Mouse (Mus musculus) adrenal gland, postnatal 25 days (tissue): ENCODE measurements around the gene Dnajb8. TPM values are rescaled to one million over a fixed set of nuclear protein-coding genes. Genes with fewer than 3 reads are reported as not detected.

Source experiments
- DNase-seq: peaks from one replicate; pipeline ENCODE4 v3.0.0; 2021; ENCODE audit warnings: mixed read lengths
- long read RNA-seq: library from polyadenylated mRNA; stranded (forward); transcript quantifications from one replicate; pipeline ENCODE4 v2.0.0, GENCODE M21; 2021
- total RNA-seq: library from RNA; stranded (reverse); gene quantifications from 2 replicates; pipeline ENCODE4 v1.2.3, GENCODE M21; 2021

The Dnajb8 gene
- total RNA-seq = not detected in 2 replicates
- long read RNA-seq = 0 reads

DNA sequence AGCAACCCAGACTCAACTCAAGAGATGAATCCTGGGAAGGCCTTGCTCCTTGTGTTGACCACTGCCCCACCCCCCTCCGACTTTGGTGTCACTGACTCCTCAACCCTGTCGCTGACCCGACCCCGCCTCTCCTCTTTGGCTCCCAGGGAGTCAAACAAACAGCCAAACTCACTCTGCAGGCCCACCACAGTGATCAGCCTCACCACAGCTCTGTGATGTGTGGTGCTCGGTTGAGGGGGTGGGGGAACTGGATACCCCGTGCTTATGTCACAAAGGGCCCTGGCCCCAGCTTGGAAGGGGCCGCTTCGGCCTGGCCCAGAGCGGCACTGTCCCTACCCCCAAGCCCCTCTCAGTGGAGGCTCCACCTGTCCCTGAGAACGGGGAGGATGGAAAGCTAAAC lies at the start of gene Dnajb8:
TSS of gene Dnajb8 (plus strand) at position 301 of the 400 bp plus-strand sequence.
- no peak for DNase-seq

DNA sequence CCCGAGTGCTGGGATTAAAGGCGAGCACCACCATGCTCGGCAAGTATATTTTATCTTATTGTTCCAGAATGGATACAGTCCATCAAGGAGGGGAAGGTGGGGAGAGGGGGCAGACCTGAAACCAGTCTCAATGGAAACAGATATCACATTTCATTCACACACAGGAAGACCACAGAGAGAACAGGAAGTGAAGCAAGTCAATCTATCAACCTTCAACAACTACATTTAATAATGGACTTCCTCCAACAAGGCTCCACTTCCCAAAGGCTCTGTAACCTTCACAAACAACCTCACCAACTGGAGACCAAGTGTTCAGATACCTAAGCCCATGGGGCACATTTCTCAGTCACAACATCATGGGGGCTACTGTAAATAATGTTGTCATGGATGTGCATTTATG lies 47.9 kb upstream of the Dnajb8 start:
- no peak for DNase-seq

DNA sequence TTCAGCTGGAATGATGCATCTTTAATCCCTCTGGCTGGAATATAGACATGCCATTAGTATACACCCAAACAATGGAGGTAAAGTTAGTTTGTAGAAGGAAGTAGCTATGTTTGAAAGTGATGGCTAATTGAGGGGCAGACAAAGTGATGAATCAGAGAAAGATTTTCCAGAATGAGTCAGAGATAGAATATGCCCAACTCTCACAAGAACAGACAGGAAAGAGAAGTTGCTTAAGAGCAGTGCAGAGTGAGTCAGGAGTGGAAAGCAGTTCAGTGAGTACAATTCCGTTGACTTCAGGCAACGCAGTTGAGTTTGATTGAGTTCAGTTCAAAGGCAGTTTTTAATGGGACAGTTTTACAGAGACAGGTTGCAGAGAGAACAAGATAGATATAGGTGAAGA lies 47.4 kb upstream of the Dnajb8 start:
- DNase-seq = no peak

DNA sequence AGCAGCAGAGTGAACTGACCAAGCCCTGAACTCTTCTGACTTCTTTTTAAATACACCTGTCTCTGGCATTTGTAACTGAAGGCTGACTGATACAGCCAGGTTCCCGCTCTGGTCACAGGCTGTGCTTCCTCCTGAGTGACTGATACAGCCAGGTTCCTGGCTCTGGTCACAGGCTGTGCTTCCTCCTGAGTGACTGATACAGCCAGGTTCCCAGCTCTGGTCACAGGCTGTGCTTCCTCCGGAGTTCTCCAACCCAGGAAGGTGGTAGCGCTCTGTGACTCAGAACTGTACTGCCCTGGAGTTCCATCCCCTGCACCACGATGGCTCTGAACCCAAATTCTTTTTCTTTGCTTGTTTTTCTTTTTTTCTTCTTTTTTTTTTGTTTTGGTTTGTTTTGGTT lies 37.4 kb upstream of the Dnajb8 start:
- no peak for DNase-seq

DNA sequence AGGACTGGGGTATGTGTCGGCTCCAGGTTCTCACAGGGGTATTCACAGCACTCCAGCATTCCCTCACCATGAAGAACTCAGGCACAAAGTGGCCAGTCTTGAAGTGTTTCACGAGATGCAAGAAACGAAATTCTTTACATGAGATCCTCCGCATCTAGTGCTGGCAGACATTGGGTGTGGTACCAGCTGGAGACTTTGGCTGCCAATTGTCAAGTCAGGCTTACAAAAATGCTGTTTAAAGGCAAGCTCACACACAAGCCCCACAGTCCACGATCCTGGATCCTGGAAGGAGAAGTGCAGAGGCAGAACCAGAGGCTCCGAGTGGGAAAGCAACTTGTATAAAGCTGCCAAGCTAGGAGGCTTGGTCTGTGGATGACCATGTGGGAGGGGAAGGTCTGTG lies 33.9 kb upstream of the Dnajb8 start:
- DNase-seq = no peak

DNA sequence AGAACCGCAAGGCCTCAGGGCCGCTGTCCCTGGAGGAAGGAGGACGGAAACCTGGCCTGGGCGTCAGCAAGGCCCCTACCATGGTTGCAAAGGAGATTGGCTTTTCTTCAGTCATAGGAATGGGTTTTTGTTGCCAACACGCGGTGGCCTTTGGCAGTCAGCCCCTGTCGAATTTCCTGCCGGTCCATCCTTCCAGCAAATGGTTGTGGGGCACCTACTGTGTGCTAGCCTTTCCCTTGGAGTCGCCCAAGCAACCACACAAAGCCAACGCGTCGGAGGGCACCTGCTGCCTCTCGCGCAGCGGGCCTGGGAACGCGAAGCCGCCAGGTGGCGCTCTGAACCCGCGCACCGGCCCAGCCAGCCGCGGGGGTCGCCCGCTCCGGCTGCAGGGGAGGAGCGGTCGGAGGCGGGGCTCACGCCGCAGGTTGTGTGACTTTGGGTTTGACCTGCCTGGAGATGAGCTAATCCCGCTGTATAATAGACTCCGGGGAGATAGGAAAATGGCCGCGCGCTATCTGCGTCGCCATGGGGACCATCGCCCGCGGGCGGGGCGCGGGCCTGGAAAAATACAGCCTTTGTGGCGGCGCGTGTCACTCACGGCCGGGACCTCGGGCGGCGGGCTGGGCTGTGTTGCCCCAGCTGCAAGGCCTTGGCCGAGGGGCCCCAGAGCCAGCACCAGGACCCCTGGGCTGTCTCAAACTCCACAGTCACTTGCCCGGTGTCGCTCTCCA lies 32.6 kb upstream of the Dnajb8 start:
- DNase-seq = peak; percentile 81

DNA sequence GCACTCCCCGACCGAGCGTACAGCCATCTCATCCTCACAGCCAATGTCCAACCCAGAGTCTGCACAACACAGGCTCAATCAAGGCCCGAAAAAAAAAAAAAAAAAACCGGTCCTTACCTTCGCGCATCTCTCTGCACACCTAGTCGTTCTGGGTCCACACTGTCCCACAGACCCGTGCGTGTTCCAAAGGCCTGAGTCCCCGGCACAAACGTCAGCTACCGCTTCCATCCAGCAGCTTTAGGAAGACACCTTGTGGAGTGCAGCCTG lies 32.1 kb upstream of the Dnajb8 start:
- DNase-seq = no peak

DNA sequence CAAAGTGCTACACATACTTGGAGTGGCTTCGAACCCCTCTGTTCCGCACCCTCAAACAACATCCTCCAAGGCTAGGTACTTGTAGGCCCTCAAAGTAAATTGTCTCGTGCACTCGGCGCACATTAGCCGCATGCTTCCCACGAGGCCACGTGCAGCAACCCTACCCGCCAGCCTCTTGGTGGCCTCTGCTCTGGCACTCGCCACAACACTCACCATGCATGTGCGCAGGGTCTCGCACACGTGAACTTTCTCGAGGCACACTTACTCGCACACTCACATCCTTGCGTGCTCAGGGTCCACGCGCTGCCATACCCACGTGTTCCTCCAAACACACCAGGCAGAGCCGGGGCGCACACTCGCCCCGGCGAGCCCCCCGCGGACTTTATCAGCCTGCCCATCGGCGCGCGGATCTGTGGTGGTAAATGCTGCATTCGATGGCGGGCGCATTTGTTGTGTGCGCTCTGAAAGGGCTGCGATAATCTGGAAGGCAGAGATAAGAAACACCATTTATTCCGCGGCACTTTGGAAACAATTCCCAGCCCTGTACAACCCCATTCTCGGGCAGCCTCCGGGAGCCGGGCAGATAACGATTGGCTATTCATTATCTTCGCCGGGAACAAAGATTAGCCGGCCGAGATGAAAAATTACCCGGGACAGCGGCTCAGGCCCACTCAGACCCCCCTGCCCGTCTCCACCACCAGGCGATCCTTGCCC lies 31.6 kb upstream of the Dnajb8 start:
- DNase-seq = no peak

DNA sequence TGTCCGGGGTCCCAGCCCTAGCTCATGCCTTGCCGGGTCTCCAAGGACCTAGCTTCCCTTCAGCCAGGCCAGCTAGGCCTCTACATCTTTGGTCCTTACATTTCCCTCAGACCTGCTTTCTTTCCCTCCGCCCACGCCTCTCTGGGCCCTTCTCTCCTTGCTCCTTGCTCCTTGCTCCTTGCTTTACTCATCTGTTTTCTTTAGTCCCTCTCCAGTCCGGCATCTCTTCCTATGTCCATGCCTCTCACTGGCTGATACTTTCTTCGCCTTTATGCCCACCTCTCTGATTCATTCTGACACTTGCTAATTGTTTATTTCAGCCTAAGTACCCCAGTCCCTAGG lies 31.1 kb upstream of the Dnajb8 start:
- DNase-seq = no peak

DNA sequence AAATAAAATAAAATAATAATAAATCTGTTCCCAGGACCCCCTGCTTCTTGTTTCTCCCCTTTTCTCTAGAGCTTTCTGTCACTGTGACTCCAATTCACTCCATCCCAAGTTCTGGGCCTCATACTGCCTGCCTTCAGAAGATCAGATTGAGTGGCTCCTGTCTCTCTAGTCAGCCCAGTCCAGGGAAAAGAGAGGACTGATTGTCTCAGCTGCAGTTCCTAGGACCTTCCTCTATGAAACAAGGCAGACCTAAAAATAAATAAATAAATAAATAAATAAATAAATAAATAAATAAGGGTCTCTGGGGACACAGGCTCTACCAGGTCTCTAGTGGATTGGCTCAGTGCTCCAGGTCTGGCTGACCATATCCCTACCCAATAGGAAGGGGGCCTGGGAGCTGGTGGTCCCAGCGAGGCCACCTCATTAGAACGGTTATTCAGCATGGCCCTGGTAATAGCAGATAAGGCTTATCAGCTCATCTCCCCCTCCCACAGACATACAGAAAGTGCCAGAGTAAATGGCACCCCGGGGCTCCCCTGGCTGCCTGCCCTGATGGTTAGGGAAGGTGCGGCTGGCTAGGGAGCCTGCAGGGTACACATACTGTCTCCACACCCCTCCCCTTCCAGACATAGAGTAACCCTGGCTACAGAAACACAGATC lies 30.5 kb upstream of the Dnajb8 start:
- no peak for DNase-seq

DNA sequence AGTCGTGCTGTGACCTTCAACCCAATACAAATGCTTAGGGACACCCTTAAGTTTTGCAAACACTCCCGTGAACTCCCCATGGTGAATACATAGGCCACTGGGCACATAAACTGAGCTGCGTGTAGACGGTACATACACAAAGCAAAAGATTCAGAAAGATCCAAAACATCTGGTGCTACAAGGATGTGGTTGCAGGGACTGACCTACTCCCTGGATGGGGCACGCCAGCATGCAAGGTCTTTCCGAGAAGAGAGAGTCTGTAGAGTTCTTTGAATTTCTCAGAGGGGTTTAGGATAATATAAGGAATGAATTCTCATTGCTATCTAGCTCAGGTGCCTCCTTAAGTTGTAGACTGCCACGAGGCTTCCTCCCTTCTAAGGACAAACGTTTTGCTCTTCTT lies 29.3 kb upstream of the Dnajb8 start:
- no peak for DNase-seq

DNA sequence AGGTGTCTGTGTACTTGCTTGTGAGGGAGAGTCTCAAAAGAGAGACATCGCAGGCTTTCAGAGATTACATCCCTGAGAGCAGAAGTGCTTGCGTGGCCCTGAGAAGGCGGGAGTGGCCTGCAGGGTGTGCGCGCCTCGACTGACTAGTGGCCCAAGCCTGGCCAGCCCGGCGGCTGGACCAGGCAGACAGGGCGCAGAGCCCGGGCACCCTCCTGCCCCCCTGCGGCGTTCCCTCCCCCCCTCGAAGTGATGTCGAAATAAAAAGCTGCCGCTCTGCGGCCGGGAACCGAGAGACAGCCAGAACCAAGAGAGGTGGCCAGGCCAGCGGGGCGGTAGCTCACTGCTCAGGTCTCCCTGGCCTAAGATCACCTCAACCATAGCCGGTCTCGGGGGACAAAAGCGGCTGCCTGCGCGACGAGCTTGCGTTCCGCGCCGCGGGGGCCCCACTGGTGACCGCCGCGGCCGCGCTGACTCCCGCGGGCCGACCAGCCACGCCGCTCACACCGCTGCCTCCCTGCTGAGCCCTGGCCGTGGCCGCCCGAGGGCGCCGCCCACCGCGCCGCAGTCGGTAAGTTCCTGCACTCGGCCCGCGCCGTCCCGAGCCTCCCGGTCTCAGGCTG lies 28.5 kb upstream of the Dnajb8 start, which contains the start of gene Gata2:
TSS of gene Gata2 (plus strand) at position 459 of the 620 bp plus-strand sequence.
- peak; percentile 50 for DNase-seq

DNA sequence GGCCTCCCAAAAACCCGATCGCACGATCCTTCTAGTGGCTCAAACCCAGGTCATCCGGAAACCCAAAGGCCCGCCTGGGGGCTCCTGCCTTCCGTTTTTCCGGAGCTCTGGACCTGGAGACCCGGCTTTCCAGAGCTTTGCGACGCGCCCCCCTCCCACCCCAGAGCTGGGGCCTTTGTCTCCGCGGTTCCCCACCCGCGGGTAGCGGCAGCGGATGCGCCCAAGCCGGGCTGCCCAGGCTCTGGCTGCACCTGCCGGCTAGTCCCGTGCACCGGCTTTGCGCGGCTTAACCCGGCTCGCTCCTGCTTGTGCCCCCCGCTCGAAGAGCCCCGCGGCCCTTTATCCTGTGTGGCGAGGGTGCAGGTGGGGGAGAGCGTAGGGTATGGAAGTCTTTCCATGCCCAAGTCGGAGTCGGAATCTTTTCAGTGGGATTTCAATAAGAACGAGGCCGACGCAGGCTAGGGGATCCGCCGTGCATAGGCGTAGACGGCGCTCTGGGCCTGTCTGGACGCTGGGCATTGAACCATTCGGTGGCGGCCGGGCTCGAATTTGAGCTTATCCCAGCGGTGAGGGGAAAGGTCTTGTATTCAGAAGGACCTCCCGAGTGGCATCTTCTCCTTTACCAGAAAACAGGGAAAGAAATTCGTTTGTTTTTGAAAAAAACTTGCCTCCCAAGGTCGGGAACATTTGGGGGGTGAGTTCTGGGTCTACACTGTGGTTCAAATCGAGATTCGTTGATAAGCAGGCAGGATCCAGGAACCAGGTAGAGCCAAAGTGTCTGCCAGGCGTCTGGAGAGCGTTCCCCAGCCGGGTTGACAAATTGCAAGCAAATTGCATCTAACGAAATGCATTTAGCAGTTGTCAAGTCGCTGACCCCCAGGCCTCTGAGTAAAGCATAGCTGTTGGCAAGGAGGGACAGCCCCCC lies 27.8 kb upstream of the Dnajb8 start:
- no peak for DNase-seq

DNA sequence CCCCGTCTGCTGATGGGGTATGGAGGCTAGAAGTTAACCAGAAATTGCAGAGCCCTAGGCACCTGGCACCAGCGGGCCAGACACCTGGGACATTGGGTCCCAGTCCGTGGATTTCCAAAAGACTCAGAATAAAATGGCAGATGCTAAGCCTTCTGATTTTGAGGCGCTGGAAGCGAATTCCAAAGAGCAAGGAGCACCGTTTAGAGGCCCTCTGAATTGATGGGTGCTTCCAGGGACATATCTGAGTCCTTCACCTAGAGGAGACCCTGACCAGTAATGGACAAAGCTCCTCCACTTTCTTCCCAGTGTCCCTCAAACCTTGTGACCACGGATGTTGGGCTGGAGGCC lies 27.1 kb upstream of the Dnajb8 start:
- DNase-seq = no peak

DNA sequence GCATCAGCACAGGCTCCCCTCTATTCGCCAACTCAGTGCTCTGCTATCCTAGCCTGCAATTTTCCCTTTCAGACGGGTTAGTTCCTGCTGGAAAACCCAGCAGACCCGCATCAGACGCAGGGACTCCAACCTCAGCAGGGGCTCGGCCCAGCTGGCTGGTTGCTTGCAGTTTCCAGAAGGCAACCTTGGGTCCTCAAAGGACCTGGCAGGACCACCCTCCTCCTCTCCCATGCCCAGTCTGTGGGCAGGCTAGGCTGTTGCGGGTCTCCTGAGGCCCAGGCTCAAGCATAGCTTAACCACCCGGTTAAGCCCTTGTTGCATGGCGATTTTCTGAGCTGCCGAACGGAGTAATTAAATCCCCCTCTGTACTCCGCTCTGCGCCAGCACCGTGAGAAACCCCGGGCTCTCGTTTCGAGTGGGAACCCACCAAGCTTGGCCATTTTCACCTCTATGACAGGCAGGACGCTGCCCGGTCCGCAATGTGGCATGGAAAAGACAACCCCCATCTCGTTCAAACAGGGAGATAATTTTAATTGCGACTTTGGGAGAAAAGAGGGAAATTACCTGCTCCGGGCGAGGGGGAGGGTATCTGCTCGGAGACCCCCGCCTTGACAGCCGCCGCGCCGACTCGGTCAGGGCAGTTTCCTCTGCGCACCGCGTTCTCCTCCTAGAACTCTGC lies 25.9 kb upstream of the Dnajb8 start:
- no peak for DNase-seq

DNA sequence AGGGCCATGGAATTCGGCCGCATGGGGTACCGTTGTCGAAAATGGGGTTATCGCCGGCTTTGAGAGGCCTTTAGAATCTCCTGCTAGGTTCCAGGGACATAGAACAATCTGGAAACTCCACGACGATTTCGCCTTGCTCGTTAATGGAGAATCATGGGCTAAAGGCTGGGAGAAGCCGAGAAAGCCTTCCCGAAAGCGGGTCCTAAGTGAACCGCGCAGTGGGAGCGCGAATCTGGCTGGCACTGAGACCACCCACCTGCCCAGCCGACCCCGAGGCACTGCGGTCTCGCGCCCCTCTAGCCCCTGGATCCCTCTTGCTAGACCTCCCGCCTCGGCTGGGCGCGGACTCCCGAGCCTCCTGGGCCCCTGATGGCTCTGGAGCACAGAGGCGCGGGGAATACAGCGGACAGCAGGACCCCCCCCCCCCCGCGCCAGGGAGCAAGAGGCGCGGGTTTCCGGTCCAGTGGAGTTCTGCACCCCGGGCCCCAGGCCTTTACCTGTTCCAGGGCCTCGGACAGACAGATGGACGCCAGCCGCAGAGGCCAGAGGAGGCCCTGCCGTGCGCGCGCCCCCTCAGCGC lies 25.2 kb upstream of the Dnajb8 start:
- DNase-seq = no peak

DNA sequence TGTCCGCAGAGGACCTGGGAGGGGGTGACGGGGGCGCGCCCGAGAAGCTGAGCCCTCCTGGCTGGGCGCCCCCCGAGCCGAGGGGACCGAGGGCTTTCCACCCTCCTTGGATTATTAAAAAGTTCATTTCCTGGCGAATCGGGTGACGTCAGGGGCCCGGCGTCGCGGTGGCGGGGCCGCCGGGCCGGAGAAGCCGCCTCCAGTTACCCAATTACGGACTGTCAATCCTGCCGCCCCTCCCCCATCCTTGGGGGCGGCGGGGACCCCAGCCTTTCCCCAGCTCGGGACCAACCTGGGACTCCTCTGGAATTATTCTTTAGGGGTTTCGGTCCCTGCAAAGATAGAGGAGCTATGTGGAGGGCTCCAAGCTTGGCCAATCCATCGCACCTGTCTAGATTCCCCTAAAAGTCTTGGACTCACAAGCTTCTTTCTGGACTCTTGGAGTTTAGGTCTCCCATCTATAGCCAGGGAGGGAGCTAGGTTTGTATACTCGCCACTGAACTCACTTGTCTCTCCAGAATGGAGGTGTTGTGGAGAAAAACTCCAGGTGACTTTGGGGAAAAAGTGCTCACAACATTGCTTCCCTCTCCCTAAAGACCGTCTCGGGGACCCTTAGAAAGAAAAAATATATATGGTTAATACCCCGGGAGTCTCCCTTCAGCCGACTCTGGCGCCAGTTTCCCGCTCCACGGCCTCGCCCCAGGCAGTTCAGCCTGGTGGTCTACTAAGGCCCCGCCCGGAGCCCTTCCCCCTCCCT lies 24.6 kb upstream of the Dnajb8 start:
- DNase-seq = no peak

DNA sequence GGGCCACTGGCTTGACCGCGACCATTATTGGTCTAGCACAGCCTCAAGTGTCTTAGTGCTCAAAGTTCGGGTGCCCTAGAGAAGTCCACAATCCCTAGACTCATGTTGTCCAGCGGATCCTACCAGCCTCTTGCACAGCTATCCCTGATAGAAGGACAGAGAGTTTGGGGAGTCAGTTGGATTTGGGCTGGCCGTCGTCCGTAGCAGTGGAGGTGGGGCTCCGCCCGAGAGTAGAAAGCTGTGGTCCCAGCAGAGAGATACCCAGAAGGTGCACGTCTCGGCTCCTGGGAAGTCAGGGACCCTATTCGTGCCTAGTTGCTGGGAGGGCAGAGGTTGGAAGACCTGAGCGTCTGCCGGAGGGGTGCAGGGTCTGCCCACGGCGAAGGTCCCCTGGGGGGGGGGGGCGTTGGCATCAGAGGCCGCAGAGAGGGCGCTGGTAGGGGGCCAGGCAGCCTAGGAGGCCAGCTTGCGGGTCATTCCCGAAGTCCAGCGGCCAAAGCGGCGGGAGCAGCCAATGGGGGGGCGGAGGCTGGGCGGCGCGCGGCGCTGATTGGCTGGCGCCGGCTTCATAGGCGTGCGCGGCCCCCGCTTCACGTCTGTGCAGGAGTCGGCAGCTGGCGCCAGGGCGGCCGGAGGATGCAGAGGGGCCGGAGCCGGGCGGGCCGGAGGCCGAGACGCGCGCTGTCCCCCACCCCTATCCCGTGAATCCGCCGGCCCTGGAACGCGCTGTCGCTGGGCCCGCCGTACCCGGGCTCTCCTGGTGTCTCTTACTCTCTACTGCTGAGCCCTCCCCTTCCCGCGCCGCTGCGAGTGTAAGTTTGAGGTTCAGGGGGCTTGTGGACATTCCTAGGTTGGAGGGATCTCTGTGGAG lies 23.8 kb upstream of the Dnajb8 start:
- peak; percentile 89 for DNase-seq

DNA sequence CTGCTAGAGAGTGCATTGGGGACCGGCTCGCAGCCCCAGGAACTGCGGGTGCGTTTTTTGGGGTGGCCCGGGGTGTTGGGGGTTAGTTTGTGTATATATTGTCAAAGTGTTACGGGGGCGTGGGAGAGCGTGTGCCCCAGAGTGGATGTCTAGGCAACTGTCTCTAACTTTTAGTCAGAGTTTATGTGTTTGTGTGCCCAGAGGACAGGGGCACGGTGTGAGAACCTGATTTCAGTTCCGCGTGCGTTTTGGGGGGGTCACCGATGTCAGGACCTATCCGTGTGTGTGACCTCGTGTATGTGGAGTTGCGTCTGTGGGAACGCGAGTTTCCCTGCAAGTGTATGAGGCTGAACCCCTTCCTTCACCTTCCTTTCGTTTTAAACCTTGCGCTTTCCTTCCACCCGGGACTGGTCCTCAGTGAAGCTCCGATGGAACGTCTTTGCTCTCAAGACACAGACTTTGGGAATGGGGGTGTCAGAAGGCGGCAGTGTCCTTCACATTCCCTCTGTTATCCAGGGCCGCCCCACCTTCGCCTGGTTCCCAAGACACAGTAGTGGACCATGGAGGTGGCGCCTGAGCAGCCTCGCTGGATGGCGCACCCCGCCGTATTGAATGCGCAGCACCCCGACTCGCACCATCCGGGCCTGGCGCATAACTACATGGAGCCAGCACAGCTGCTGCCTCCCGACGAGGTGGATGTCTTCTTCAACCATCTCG lies 22.9 kb upstream of the Dnajb8 start:
- no peak for DNase-seq
